Mouse (Mus musculus) mouse embryonic stem cell (cell line): ENCODE results near the gene Tsfm.
"Not testable (repeated sequence)": the region's sequence is repeated elsewhere in the genome, so short reads cannot be mapped to it uniquely, and the experiment has no call there.

Experiments
- in situ Hi-C, 2 experiments: fragments of 300-500 bp; cut with MboI; formaldehyde crosslinking; loops; 1 replicate in 1 of 2; 3 replicates in 1 of 2; pipeline ENCODE4 v1.14.3; 2019 to 2020; ENCODE audit warnings: low sequenced_read_pairs in 2 of 2, low pct_unique_long_range_greater_than_20kb in 1 of 2, mixed read lengths in 1 of 2; ENCODE audit not compliant: unreplicated experiment in 1 of 2

Tsfm gene

DNA sequence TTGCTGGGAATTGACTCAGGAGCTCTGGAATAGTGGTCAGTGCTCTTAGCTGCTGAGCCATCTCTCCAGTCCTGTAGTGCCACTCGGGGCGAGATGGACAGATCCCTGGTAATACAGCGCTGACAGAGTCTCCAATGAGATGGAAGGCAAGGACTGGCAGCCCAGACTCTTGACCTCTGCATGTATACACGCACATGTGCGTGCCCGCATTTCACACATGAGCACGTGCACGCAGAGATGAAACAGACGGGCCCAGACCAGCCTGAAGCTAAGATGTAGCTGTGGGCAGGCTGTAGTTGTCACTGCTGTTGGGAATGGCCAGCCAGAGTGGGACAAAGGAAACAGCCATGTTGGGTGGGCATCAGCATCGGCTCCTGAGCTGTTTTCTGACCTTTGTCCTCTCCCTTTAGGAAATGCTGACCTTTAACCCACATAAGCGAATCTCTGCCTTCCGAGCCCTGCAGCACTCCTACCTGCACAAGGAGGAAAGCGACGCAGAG, 35.9 kb upstream of the Tsfm start:
- in situ Hi-C loops, result no loop called here

GRCm38 (mm10) chr10:127065981-127066380, 35.3 kb upstream of the Tsfm start:
- in situ Hi-C loops, result no loop called here

DNA sequence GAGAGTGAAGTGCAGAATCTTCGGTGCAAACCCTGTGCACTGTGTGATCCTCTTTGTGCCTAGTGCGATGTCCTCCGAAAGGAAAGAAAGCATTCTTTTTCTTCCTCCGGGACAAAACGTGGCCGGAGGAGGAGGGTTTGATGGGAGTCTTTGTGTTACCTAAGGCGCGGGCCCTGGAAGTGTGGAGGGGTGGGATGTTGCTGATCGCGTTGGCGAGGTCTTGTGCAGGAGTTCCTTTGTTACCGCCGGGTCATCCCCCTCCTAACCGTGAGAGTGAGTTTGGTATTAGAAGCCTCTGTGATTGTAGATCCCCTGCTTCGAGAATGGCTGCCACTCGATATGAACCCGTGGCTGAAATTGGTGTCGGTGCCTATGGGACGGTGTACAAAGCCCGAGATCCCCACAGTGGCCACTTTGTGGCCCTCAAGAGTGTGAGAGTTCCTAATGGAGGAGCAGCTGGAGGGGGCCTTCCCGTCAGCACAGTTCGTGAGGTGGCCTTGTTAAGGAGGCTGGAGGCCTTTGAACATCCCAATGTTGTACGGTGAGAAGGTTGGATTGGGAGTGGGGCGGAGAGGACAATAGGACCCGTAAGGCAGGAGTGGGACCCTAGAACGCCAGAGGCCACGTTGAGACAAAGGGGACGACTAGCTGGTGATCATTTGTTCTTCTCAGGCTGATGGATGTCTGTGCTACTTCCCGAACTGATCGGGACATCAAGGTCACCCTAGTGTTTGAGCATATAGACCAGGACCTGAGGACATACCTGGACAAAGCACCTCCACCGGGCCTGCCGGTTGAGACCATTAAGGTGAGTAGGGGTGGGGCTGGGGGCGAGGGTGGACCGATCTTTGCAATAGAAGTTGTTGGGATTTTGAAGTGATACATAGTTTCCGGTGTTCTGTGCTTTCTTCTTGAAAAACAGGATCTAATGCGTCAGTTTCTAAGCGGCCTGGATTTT, 33.6 kb upstream of the Tsfm start:
- in situ Hi-C loops, result no loop called here

DNA sequence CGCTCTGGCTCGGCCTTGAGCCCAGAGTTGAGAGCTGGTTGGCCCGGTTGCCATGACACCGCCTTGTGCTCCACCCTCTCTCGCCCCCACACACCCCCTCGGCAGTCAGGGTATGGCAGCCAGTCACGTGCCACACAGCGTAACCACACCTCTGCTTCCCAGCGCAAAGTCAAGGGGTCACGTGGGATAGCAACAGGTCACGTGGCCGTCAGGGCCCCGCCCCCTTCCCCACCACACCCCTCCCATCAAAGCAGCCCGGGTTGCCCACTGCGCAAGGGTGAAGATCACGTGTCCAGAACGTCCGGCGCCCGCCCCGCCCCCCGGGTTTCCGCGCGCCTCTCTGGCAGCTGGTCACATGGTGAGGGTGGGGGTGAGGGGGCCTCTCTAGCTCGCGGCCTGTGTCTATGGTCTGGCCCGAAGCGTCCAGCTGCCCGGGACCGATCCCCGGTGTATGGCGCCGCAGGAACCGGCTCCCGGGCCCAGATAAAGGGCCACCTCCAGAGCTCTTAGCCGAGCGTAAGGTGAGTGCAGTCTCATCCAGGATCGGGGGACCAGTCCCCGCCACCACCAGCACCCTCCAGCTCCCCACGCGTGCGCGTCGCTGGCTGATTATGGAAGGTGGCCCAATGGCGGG, 32.7 kb upstream of the Tsfm start, which contains the start of gene Cdk4:
Gene Cdk4, plus strand, starts transcription at position 296 of the 634 bp plus-strand sequence.
- in situ Hi-C loops, result no loop called here

DNA sequence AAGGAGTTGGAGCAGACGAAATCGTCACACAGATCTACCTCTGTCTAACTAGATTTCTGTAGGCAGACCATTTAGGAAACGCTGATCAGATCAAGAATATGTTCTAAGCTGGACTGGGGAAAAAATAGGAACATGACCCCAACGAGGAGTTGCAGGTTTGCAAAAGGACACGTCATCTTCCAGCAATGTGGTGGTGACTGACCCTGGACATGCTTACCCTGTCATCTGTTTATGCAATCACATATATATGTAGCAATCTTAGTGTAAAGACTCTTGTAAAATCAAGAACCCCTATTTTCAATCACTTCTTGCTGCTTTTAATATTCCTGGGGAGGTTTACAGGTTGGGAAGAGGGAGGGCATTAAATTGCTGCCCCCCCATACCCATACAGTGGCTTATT, 31.9 kb upstream of the Tsfm start:
- in situ Hi-C loops, result no loop called here

DNA sequence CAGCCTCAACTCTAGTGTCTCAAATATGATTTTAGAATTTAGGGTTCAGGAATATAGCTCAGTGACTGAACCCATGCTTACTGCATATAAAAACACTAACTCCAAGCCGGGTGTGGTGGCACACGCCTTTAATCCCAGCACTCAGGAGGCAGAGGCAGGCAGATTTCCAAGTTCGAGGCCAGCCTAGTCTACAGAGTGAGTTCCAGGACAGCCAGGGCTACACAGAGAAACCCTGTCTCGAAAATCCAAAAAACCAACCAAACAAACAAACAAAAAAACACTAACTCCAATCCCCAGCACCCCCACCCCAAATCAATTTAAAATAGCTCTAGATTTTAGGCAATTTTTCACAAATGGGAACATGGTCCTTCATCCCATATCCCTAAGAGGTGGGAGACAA, 31.5 kb upstream of the Tsfm start:
- in situ Hi-C loops, result not testable (repeated sequence)

DNA sequence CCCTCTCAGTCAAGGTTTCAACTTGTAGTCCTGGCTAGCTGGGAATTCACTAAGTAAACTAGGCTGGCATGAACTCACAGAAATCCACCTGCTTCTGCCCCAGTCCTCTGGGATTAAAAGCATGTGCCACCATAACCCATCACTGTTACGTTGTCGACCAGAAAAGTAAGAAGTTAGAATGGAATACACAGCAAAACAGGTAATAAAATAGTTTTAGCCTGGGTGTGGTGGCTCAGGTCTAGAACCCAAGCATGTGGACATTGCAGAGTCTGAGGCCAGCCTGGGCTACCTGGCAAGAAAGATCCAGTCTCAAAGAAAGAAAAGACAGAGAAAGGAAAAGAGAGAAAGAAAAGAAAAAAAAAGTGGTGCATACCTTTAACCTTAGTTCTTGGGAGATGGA, 30.9 kb upstream of the Tsfm start:
- in situ Hi-C loops, result no loop called here

- in situ Hi-C loops, result no loop called here
Observed at GRCm38 (mm10) chr10:127061085-127061484, 30.4 kb upstream of the Tsfm start.

DNA sequence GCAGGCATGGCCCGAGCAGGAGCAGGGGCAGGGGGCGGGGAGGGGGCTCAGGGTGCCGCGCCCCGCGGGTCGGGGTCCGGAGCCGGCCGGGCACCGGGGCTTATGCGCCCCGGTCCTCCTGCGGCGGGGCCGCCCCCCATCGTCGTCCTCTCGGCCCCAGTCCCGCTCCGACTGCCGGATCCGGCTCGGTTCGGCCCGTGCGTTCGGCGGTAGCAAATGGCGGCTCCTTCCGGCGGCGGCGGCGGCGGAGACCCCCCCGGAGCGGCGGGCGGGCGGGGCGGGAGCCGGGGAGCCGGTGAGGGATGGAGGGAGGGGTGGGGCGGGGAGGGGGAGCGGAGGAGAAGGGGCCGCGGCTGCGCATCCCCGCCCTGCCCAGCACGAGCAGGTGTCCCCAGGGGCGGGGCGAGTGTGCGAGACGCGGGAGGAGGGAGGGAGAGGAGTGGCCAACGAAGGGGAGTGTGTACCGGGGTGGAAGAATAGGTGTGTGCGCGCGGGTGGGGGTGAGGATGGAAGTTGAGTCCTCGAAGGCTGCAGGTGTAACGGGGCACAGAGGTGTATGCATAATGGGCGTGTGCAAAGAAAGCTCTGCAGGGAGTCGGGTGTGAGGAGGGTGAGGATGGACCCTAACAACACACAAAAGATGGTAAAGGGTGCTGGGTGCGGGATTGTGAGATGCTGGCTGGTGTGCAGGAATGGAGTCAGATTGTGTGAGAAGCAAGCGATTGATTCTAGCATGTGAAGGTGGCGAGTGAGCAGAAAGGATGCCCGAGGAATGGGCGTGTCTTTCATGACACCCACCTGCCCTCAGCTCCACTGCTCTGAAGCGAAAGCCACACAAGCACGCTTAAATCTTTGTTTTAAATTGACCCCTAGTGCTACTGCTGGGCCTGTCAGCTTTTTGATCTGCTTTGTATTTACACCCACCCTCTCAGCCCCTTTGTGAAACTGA, 29.6 kb upstream of the Tsfm start, which contains the start of gene March9:
Gene March9, minus strand, starts transcription at position 217 of the 949 bp plus-strand sequence.
- in situ Hi-C loops, result no loop called here

- in situ Hi-C loops, result no loop called here
Observed at GRCm38 (mm10) chr10:127059174-127059967, 28.7 kb upstream of the Tsfm start.

DNA sequence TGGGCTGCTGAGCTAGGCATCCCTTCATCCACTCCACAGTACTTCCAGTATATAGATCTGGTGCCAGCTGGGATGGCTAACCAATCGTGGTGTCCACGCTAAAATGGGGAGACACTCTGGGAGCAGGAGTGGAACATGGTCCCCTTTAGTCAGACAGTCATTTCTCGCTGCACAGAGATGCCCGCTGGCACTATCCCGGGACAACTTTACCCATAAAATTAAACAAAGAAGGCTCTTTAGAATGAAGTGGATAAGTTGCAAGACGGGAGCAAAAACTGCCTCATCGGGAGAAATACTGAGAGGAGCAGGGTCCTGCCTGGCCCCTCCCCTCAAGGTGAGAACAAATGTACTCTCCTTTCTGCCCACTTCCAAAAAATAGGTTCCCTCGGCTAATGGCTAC, 28.1 kb upstream of the Tsfm start:
- in situ Hi-C loops, result no loop called here

DNA sequence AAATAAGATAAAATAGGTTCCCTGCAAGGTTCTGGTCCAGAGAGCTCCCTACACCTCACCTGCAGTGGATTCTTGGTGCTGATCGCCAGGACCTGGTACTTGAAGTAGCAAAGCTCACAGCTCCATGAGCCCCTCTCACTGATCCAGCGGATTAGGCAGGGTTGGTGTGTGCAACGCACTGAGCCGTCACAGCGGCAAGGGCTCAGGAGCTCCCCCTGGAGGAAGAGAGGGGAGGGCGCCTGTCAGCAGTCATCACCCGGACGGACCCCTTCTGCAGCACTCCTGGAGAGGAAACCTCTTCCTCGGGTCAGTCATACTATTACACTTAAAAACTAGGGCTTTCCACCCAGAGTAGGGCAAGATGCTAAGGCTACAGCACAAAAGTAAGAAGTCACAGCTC, 27.5 kb upstream of the Tsfm start:
- in situ Hi-C loops, result no loop called here

GRCm38 (mm10) chr10:127056490-127056889, 25.9 kb upstream of the Tsfm start:
- in situ Hi-C loops, result no loop called here

GRCm38 (mm10) chr10:127055406-127055805, 24.8 kb upstream of the Tsfm start:
- in situ Hi-C loops, result no loop called here

DNA sequence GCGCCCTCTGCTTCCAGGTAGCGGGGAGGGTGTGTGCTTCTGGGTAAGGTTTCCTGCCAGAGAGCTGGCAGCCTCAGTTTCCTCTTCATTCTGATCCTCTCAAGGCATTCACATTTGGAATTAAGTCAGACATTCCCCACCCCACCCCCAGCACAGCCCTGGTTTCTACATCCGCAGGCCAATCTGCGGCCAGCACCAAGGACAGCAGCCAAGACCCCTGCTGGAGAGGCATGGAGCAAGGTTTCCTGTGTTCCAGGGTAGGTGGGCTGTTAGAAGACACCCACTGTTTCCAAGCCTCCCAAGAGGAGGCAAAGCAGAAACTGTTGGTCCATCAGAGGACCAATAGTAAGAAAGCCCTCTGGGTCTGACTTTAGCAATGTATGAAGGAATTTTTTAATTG, 24.0 kb upstream of the Tsfm start:
- in situ Hi-C loops, result no loop called here

DNA sequence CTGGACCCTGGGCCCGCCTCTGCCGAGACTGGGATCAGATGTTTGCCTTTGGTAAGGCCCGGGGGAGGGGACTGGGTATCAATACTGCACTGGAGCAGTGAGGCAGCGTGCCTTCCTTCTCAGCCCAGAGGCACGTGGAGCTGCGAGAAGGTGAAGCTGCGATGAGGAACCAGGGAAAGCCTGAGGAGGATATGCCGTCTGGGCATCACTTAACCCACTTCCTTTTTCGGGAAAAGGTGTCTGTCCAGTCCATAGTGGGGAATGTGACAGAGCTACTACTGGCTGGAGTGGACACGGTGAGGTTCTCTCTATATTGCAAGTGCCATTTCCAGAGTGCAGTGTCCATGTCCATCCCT, 19.5 kb upstream of the Tsfm start:
- in situ Hi-C loops, result no loop called here

- in situ Hi-C loops, result no loop called here
Observed at GRCm38 (mm10) chr10:127049395-127050118, 18.9 kb upstream of the Tsfm start.
